ENCODE assay signal across 12 mouse cellular contexts in the genomic region with DNA sequence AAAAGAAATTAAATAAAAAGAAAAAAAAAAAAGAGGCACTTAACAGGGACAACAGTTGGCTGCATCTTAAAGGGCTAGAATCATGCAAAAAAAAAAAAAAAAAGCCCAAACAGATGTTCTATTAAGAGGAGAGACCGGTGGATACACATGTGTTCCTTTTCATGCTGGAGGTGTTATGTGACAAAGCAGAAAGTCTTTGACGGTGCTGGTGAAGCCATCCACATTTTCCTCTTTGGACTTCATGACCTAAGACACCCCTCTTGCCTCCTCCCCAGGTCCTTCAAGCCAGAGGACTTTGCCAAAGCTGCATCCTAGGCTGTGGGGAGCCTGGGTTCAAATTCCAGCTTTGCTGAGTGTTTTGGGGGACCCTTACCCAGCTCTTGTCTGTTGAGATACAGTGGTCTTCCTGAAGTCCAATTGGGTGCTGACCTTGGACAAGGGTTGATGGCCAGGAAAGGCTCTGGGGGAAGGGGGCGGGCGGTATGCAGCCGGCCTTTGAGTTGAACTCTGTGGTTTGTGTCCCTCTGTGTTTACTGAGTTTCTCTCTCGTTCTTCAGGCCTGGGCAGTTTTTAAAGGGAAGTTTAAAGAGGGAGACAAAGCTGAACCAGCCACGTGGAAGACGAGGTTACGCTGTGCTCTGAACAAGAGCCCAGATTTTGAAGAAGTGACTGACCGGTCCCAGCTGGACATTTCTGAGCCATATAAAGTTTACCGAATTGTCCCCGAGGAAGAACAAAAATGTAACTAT. TPM values are rescaled to one million over a fixed set of nuclear protein-coding genes. Genes with fewer than 3 reads are reported as not detected.
DNase-seq lines count a peak whose midpoint lies in the region; ATAC-seq lines count a peak whose summit lies in the region.
"Had no signal": no experiment of that assay in that cellular context is flagged by ENCODE, and none has a peak within 500 bp of the region (broad histone marks: within the 10 kb centered on the region; RNA-seq: fewer than 3 reads in every experiment).

No protein-coding gene starts in this region.

- ATAC-seq in heart, embryonic 11.5 days (replicated peaks; ENCODE audit: insufficient number of reproducible peaks, low FRiP score, low TSS enrichment), result no peak
- ATAC-seq: activated CD4-positive, CD25-positive, alpha-beta regulatory T cell, adult 4 months had no signal

- WGBS in heart, embryonic 11.5 days (ENCODE audit: insufficient replicate concordance), result 69% methylated on average over 12 of the region's 12 CpGs

- peaks cover 9% of the 10 kb centered on the region for H3K4me1 ChIP-seq in heart, embryonic 11.5 days (ENCODE audit: control insufficient read depth, insufficient read depth, low read length)

- peaks cover 14% of the 10 kb centered on the region for H3K27me3 ChIP-seq in heart, embryonic 11.5 days (ENCODE audit: control insufficient read depth, insufficient read depth, low read length)

- no peak overlapping the region for H3K9ac ChIP-seq in heart, embryonic 11.5 days (ENCODE audit: low read depth, low read length)

- H3K9me3 ChIP-seq in heart, embryonic 11.5 days (replicated peaks; ENCODE audit: control insufficient read depth, low read length), result no peaks in the 10 kb centered on the region

- peak; percentile 45 to 77 for DNase-seq in heart, adult 18-20 months
- DNase-seq in Muller cell, postnatal 12 days (ENCODE audit: inconsistent ontology term), result peak; percentile 88
- peak; percentile 54 for DNase-seq in kidney, adult 9 months
- DNase-seq in lung, postnatal 14 days, result peak; percentile 38
- DNase-seq in gastrocnemius, postnatal 14 days, result no peak
- DNase-seq in adrenal gland, adult 8-10 months, result no peak
- no peak for DNase-seq in cerebellum, postnatal 36 days
- DNase-seq: gastrocnemius, postnatal 25 days; layer of hippocampus, postnatal 36 days had no signal

- H3K4me2 ChIP-seq in heart, embryonic 11.5 days, result no peak overlapping the region

- H3K27ac ChIP-seq in heart, embryonic 11.5 days (ENCODE audit: low read depth, low read length), result no peak overlapping the region

- no peaks in the 10 kb centered on the region for H3K36me3 ChIP-seq in heart, embryonic 11.5 days (ENCODE audit: control insufficient read depth, insufficient read depth, low read length)

- no peak overlapping the region for H3K4me3 ChIP-seq in heart, embryonic 11.5 days (ENCODE audit: low read depth, low read length)

- intact Hi-C loops in gastrocnemius, postnatal 14 days (cut with DNase I; ENCODE audit: low total_unique reads), result no loop called here

RNA-seq across cellular contexts. Expression of a gene that starts 7.2 kb away (rescaled TPM):
- total RNA-seq in heart, adult 18-20 months (2021), result 1 to 10 TPM; 4.8 to 6.9 TPM
- polyA plus RNA-seq in heart, embryonic 11.5 days (2014; fragmentation: Nextera tagmentation; extraction: Ambion mirVana), result 3.2 and 3.9 TPM in 2 replicates
- total RNA-seq in gastrocnemius, postnatal 14 days (2021), result 1 to 10 TPM; 2.4 to 3.0 TPM
- total RNA-seq in adrenal gland, adult 8-10 months (2022), result 10 to 100 TPM; 19.5 to 46.7 (median 34.6) TPM
- polyA plus RNA-seq: C2C12 had no signal

Comparison
In these comparisons a context has a peak if more than half of its experiments do, and no peak if none do; other contexts are left out.
1. DNase-seq: peak in heart, adult 18-20 months (2 of 2), Muller cell, postnatal 12 days (single experiment), kidney, adult 9 months (single experiment) and lung, postnatal 14 days (single experiment); none in gastrocnemius, postnatal 14 days (single experiment), adrenal gland, adult 8-10 months (single experiment) and cerebellum, postnatal 36 days (0 of 2).